Mouse (Mus musculus): Measurements from ENCODE around the gene Tmem181a. TPM values are rescaled to one million over a fixed set of nuclear protein-coding genes. Genes with fewer than 3 reads are reported as not detected.
"Not testable (repeated sequence)": the region's sequence is repeated elsewhere in the genome, so short reads cannot be mapped to it uniquely, and the experiment has no call there.

The Tmem181a gene
- 17.0 TPM in 2 replicates for total RNA-seq (2021)
- long read RNA-seq, full-length matches to known transcripts, result 7 of 18 reads
- long read RNA-seq, partial matches to known transcripts, result 7 of 18 reads
- long read RNA-seq, other reads (novel, unspliced or antisense), result 4 of 18 reads

GRCm38 (mm10) chr17:6256400-6257069 is at the start of gene Tmem181a:
Tmem181a (plus strand) TSS chr17:6256860.
- not testable (repeated sequence) for DNase-seq

DNA sequence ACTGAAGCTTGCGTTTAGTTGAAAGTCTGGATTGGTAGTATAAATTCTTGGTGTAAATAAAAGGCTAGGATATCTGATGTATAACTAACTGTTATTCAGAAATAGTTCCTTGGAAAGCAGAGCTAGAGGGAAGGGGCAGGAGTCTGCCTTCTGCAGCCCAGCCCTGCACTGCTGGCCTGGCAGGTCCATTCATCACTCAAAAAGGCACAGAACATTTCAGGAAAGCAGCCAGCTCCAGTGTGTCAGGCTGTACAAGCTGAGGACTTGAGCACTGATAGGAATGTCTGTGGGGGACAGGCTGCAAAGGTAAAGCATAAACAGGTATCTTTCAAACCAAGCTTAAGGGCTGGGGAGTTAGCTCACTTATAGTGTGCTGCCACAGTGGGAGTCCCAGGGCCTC is 44.9 kb upstream of the Tmem181a start:
- DNase-seq, result no peak

DNA sequence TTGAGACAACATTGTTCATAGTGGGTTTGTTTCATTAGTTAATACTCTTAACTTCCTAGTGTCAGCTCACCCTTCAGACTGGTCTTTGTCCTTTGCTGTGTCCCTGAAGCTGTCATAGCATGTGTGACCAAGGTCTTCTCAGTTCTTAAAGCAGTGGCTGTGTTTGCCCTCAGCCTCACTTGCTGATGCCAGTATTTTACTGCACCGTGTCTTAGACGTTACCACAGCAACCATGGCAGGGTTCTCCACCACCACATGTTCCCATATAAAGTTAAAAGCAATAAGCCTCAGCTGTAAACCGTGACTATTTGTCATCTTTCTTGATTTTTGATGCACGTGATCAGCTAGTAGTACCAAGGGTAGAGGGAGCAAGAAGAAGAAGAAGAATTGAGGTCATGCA is 41.0 kb upstream of the Tmem181a start:
- DNase-seq, result no peak

DNA sequence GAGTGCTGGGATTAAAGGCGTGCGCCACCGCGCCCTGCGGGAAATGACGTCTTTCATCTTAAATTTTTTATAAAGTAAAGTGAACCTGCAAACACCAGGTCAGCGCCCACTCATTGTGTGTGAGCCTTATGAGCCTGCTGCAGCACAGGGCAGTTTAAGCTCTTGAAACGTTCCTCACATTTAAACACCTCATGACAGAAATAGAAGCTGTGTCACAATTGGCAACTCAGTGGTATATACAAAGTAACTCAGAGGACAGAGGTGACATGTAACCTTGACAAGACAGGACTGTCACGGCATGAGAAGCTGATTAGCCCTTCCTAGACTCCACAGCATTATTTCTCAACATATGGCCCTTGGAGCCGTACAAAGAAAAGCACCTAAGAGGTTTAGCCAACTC is 40.1 kb upstream of the Tmem181a start:
- DNase-seq, result no peak

DNA sequence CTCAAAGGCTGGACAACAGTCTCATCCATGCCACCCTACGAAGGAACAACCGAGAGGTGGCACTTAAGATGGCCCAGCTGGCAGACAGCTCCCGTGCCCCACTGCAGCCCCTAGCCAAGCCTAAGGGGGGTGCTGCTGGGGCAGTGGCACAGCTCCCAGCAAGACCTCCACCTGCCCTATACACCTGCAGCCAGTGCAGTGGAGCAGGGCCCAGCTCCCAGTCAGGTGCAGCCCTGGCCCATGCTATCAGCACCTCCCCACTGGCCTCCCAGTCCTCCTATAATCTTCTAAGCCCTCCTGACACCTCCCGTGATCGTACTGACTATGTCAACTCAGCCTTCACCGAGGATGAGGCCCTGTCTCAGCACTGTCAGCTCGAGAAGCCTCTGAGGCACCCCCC is 24.0 kb upstream of the Tmem181a start:
- not testable (repeated sequence) for DNase-seq

- not testable (repeated sequence) for DNase-seq
Observed at GRCm38 (mm10) chr17:6251298-6251697, 5.4 kb upstream of the Tmem181a start.

- DNase-seq, result not testable (repeated sequence)
Observed at GRCm38 (mm10) chr17:6257070-6257456, 403 bp downstream of the Tmem181a start.

- DNase-seq, result not testable (repeated sequence)
Observed at GRCm38 (mm10) chr17:6269876-6270831, 13.5 kb downstream of the Tmem181a start.

GRCm38 (mm10) chr17:6270840-6271239 is 14.2 kb downstream of the Tmem181a start:
- not testable (repeated sequence) for DNase-seq

DNA sequence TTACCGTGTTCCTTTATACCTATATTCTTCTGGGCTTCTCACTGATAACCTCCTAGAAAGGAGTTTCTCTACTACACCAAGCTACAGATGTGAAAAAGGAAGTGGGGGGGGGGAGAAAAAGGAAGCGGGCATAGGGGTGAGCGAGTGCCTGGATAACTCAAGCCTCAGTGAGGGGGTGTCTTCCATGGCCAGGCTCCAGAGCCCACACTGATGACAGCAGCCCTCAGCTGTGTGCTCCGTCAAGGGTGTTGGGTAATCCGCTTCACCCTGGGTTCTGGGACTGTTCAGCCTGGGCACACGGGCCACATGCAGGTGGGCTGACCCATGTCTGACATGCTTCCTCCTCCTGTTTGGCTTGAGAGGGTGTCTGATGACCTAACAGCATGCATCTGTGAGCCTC is 15.3 kb downstream of the Tmem181a start:
- DNase-seq, result not testable (repeated sequence)

GRCm38 (mm10) chr17:6274693-6275092 is 18.0 kb downstream of the Tmem181a start:
- DNase-seq, result not testable (repeated sequence)

DNA sequence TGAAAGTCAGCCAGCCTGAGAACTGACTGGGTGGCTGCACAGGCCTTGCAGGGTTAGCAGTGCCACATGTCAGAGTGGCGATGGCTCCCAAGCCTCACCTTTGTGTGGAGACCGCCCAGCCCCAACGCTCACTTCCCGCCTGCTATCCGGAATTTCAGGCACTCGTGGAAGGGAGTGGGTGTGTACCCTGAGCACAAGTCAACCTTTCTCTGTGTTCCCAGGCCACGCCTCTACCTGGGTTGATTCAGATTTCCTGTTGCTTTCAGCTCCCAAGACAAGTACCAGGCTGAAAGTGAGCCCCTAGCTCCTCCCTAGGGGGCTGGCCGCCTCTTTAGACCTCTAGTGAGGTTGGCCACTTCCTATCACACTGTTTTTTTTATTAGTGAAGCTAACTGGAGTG is 22.5 kb downstream of the Tmem181a start:
- not testable (repeated sequence) for DNase-seq

DNA sequence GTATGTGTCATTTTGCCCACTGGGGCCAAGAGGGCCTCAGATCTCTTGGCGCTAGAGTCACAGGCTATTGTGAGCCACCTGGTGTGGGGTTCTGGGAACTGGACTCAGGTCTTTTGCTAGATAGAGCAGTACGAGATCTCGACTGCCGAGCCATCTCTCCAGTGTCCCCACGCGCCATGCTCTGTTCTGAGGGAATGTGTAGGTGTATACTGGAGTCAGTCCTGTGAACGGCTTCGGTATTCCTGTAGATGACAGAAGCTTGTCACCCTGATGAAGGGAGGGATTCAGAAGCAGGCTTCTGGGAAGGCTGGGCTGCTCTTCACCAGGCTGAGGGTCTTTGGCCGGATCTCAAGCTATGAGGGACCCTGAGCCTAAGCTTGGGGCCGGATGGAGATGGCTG is 23.1 kb downstream of the Tmem181a start:
- not testable (repeated sequence) for DNase-seq

DNA sequence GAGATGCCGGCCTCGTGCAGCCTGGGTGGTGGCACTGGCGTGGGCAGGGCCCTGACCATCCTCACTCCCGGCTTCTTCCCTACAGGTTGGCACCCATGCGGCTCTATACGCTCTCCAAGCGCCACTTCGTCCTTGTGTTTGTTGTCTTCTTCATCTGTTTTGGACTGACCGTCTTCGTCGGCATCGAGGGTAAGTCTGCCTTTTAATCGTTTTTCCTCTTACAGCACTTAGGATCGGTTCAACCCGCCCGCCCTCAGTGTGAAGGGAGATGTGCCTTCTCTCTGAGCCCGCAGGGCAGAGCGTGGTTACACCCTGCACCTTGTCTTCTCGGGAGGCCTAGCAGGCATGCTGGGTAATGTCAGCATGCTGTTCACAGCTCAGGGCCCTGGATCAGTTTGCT is 23.9 kb downstream of the Tmem181a start:
- not testable (repeated sequence) for DNase-seq

DNA sequence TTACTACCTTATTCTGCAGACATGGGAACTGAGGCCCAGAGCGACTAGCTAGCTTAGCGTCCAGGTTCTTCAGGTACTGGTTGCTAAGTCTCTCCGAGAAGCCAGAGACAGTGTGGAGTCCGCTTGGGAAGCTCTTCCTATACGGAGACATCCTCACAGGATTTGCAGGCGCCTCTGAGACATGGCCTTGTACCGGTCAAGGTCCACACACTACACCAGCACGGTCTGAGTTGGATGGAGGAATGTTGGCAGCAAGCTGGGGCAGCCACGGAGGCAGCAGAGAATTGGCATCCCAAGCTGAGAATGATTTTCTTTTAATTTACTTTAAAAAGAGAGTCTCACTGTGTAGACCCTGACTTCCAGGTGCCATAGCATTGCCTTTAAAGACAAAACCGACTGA is 26.5 kb downstream of the Tmem181a start:
- not testable (repeated sequence) for DNase-seq

- not testable (repeated sequence) for DNase-seq
Observed at GRCm38 (mm10) chr17:6286169-6286568, 29.5 kb downstream of the Tmem181a start.

GRCm38 (mm10) chr17:6289045-6289444 is 32.4 kb downstream of the Tmem181a start:
- not testable (repeated sequence) for DNase-seq

DNA sequence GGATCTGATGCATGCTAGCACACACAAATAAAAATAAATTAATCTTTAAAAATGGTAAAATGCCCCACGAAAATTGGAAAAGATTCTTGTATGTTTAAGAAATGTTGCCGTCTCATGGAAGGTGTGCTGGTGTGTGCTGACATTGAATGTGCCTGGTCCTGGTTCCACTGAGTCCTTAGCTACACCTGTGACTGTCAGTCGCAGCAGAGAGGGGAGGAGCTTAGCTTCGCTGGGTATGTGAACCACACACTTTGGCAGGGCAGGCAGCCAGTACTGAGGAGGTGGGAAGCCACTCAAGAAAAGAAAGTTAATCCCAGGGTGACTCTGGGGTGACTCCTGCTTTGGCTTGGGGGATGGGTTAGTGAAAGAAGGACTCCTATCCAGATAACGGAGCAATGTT is 37.2 kb downstream of the Tmem181a start:
- DNase-seq, result not testable (repeated sequence)

DNA sequence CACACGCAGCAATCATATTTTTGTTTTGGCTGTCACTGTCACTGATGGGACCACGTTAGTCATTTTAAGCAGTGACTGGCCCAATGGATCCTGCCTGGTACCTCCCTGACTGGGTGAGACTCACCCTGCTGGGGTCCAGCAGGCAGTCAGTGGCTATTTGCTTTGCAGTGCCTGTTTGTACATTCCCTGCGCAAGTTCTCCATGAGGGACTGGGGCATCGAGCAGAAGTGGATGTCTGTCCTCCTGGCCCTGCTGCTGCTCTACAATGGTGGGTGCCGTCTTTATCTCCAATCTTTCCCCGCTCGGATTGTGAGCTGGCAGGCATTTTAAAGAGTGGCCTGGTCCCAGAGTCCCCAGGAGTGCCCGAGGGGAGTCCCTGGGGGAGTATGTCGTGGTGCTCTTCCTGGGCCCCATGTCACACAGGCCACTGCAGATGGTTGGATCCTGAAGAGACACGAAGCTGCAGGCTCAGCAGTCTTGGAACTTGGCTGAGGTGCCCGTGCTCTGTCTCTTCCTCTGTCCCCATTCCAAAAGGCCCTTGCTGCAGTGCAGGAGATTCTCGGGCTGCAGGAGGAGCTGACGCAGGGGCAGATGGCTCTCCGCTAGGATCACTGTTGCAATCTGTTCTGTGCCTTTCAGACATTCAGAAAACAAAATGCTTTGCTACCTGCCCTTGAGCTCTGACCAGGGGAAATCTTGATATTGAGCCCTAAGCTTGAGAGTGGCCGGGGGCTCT is 40.6 kb downstream of the Tmem181a start:
- DNase-seq, result not testable (repeated sequence)

DNA sequence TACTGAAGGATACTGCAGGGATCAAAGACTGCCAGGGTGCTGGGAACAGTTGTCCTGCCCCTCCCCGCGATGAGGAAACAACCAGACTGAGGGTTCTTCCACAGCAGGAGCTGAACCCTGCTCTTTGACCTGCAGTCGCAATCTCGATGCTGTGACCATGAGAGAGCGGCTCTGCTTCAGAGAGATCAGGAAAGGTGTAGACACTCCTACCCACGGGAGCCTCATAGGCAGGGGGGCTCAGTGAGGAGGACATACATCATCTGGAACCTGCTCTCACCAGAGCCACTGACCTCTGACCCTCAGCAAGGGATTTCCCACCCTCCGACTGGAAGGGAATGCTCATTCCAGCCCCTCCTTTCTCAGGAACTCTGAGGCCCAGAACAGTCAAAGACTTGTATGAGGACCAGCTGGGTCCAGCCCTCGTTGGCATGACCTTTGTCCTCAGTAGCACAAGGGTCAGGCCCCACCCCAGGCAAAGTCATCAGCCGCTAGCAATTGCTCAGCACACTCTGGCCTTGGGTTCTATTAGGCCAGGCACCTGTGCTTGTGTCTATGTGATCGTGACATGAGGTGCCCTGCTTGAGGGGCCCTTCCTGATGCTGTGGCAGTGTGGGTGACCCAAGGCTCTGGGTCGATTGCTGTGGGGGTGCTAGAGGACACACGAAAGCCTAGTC is 43.7 kb downstream of the Tmem181a start:
- DNase-seq, result not testable (repeated sequence)

- not testable (repeated sequence) for DNase-seq
Observed at GRCm38 (mm10) chr17:6304891-6305290, 48.2 kb downstream of the Tmem181a start.

Data from adrenal gland, postnatal 25 days (tissue).